Comparison of ENCODE assay signal across 8 mouse cellular contexts in genomic region chr6:51472213-51472612, GRCm38 (mm10). TPM values are rescaled to one million over a fixed set of nuclear protein-coding genes. Genes with fewer than 3 reads are reported as not detected.
A peak's percentile ranks its signal among the peaks of the same experiment; 100 is the strongest.
DNase-seq lines count a peak whose midpoint lies in the region; ATAC-seq and TF ChIP-seq lines count a peak whose summit lies in the region.
"Had no signal": no experiment of that assay in that cellular context is flagged by ENCODE, and none has a peak within 500 bp of the region (broad histone marks: within the 10 kb centered on the region; RNA-seq: fewer than 3 reads in every experiment).

No protein-coding gene starts in this region.

- intact Hi-C loops in left cerebral cortex, postnatal 25 days (cut with DNase I): loop anchor here (5.0 kb wide), 1 partner anchor 385 kb away; no protein-coding TSS in a partner anchor

- H3K9me3 ChIP-seq in megakaryocyte, embryonic 14.5 days: no peaks in the 10 kb centered on the region
- H3K9me3 ChIP-seq in forebrain, embryonic 12.5 days: no peaks in the 10 kb centered on the region
- H3K9me3 ChIP-seq in limb, embryonic 14.5 days (ENCODE audit: control insufficient read depth, low read length): no peaks in the 10 kb centered on the region
- H3K9me3 ChIP-seq in stomach, postnatal 0 days (ENCODE audit: control insufficient read depth, low read length): no peaks in the 10 kb centered on the region

- H3K4me2 ChIP-seq in forebrain, embryonic 12.5 days: peak overlapping the region; percentile 73
- peak overlapping the region; percentile 66 for H3K4me2 ChIP-seq in limb, embryonic 14.5 days (replicated peaks; ENCODE audit: low read depth, low read length, severe bottlenecking)
- peak overlapping the region; percentile 60 for H3K4me2 ChIP-seq in stomach, postnatal 0 days (replicated peaks; ENCODE audit: low read depth)

- peak overlapping the region; percentile 97 for H3K4me3 ChIP-seq in megakaryocyte, embryonic 14.5 days (replicated peaks)
- H3K4me3 ChIP-seq in forebrain, embryonic 12.5 days (replicated peaks): peak overlapping the region; percentile 91
- peak overlapping the region; percentile 99 for H3K4me3 ChIP-seq in limb, embryonic 14.5 days (replicated peaks; ENCODE audit: low read length)
- peak overlapping the region; percentile 99; the same call in 1 of the 2 replicates for H3K4me3 ChIP-seq in stomach, postnatal 0 days (ENCODE audit: low read depth, low read length)

- H3K27ac ChIP-seq in forebrain, embryonic 12.5 days: peak overlapping the region; percentile 47; the same call in 1 of the 2 replicates
- no peak overlapping the region for H3K27ac ChIP-seq in limb, embryonic 14.5 days (replicated peaks; ENCODE audit: low read depth, low read length)
- no peak overlapping the region for H3K27ac ChIP-seq in stomach, postnatal 0 days (replicated peaks)

- peaks cover 51% of the 10 kb centered on the region for H3K36me3 ChIP-seq in megakaryocyte, embryonic 14.5 days (replicated peaks; ENCODE audit: low read length)
- H3K36me3 ChIP-seq in forebrain, embryonic 12.5 days (replicated peaks): peaks cover 46% of the 10 kb centered on the region
- H3K36me3 ChIP-seq in limb, embryonic 14.5 days (ENCODE audit: control insufficient read depth, insufficient read depth, low read length): peaks cover 45% of the 10 kb centered on the region
- H3K36me3 ChIP-seq in stomach, postnatal 0 days (ENCODE audit: control insufficient read depth, insufficient read depth, low read length): no peaks in the 10 kb centered on the region; the same call in 1 of the 2 replicates

- peaks cover 20% of the 10 kb centered on the region for H3K4me1 ChIP-seq in megakaryocyte, embryonic 14.5 days
- H3K4me1 ChIP-seq in forebrain, embryonic 12.5 days: peaks cover 29% of the 10 kb centered on the region
- H3K4me1 ChIP-seq in limb, embryonic 14.5 days (ENCODE audit: control insufficient read depth, insufficient read depth, low read length): peaks cover 14% of the 10 kb centered on the region
- H3K4me1 ChIP-seq in stomach, postnatal 0 days (replicated peaks; ENCODE audit: control insufficient read depth, insufficient read depth): 0 out of 2 replicates have a peak, but pooled peaks cover 2% of the 10 kb centered on the region

- peak overlapping the region; percentile 100 for H3K9ac ChIP-seq in forebrain, embryonic 12.5 days
- H3K9ac ChIP-seq in limb, embryonic 14.5 days (ENCODE audit: low read depth, low read length, severe bottlenecking): peak overlapping the region; percentile 100
- H3K9ac ChIP-seq in stomach, postnatal 0 days (ENCODE audit: low read length): no peak overlapping the region

- no peak for TF ChIP-seq CTCF in stomach, postnatal 0 days (IDR thresholded peaks at IDR 0.05; ENCODE audit: low read depth)

- no peak for ATAC-seq in megakaryocyte, adult 5-6 weeks (ENCODE audit: poor library complexity, severe bottlenecking)
- no peak for ATAC-seq in forebrain, embryonic 12.5 days (ENCODE audit: low FRiP score)
- no peak for ATAC-seq in limb, embryonic 14.5 days (ENCODE audit: low FRiP score, low read depth)
- ATAC-seq in stomach, postnatal 0 days (ENCODE audit: low FRiP score, low TSS enrichment): no peak
- ATAC-seq in frontal cortex, adult (ENCODE audit: low TSS enrichment): no peak

- TF ChIP-seq EP300 in stomach, postnatal 0 days (optimal IDR thresholded peaks at IDR 0.05): no peak

- no peaks in the 10 kb centered on the region for H3K27me3 ChIP-seq in megakaryocyte, embryonic 14.5 days (replicated peaks)
- no peaks in the 10 kb centered on the region for H3K27me3 ChIP-seq in forebrain, embryonic 12.5 days
- no peaks in the 10 kb centered on the region for H3K27me3 ChIP-seq in limb, embryonic 14.5 days (ENCODE audit: control insufficient read depth, insufficient read depth, low read length)
- no peaks in the 10 kb centered on the region for H3K27me3 ChIP-seq in stomach, postnatal 0 days (ENCODE audit: control insufficient read depth, insufficient read depth, low read length)

- DNase-seq in limb, embryonic 14.5 days (ENCODE audit: low spot score): no peak
- no peak for DNase-seq in stomach, postnatal 0 days (ENCODE audit: low spot score)
- no peak for DNase-seq in left cerebral cortex, postnatal 25 days (ENCODE audit: low spot score in 2 of 2)
- DNase-seq: kidney, adult 2 months had no signal

- no peak for TF ChIP-seq POLR2A in limb, embryonic 14.5 days (IDR thresholded peaks at IDR 0.05; ENCODE audit: borderline replicate concordance, extremely low read depth, insufficient read depth, insufficient read length)

- 48% methylated on average over 4 of the region's 4 CpGs for WGBS in forebrain, embryonic 12.5 days
- 41% methylated on average over 4 of the region's 4 CpGs for WGBS in limb, embryonic 14.5 days
- 27% methylated on average over 4 of the region's 4 CpGs for WGBS in stomach, postnatal 0 days

RNA-seq across cellular contexts. Expression of gene Cbx3, which starts 2.1 kb away (rescaled TPM):
- polyA plus RNA-seq in megakaryocyte, embryonic 14.5 days (2012; ENCODE audit: insufficient read depth, low replicate concordance): 13.1 and 22.3 TPM in 2 replicates
- 179 and 190 TPM in 2 replicates for total RNA-seq in megakaryocyte, adult 5-6 weeks (2015)
- 242 and 272 TPM in 2 replicates for total RNA-seq in megakaryocyte, adult 5-6 weeks (2017)
- polyA plus RNA-seq in forebrain, embryonic 12.5 days (2016; fragmentation: Nextera tagmentation; extraction: Ambion mirVana): 719 and 759 TPM in 2 replicates
- polyA plus RNA-seq in limb, embryonic 14.5 days (2012; rRNA removed): 93.6 and 120 TPM in 2 replicates
- 444 and 459 TPM in 2 replicates for polyA plus RNA-seq in limb, embryonic 14.5 days (2014; fragmentation: Nextera tagmentation; extraction: Ambion mirVana)
- polyA plus RNA-seq in stomach, postnatal 0 days (2015; fragmentation: Nextera tagmentation; extraction: Ambion mirVana): 209 and 224 TPM in 2 replicates
- total RNA-seq in left cerebral cortex, postnatal 25 days (2021): 100 to 1,000 TPM; 134 to 138 TPM

RNA-seq across cellular contexts. Expression of gene Hnrnpa2b1, which starts 2.5 kb away (rescaled TPM):
- 101 and 192 TPM in 2 replicates for polyA plus RNA-seq in megakaryocyte, embryonic 14.5 days (2012; ENCODE audit: insufficient read depth, low replicate concordance)
- total RNA-seq in megakaryocyte, adult 5-6 weeks (2015): 1,149 and 1,154 TPM in 2 replicates
- 1,039 and 1,264 TPM in 2 replicates for total RNA-seq in megakaryocyte, adult 5-6 weeks (2017)
- 2,862 and 3,130 TPM in 2 replicates for polyA plus RNA-seq in forebrain, embryonic 12.5 days (2016; fragmentation: Nextera tagmentation; extraction: Ambion mirVana)
- 1,157 and 1,691 TPM in 2 replicates for polyA plus RNA-seq in limb, embryonic 14.5 days (2012; rRNA removed)
- 1,002 and 1,100 TPM in 2 replicates for polyA plus RNA-seq in limb, embryonic 14.5 days (2014; fragmentation: Nextera tagmentation; extraction: Ambion mirVana)
- 525 and 543 TPM in 2 replicates for polyA plus RNA-seq in stomach, postnatal 0 days (2015; fragmentation: Nextera tagmentation; extraction: Ambion mirVana)
- total RNA-seq in left cerebral cortex, postnatal 25 days (2021): 100 to 1,000 TPM; 422 to 444 TPM

RNA-seq across cellular contexts. Expression of gene Nfe2l3, which starts 39.7 kb away (rescaled TPM):
- polyA plus RNA-seq in megakaryocyte, embryonic 14.5 days (2012; ENCODE audit: insufficient read depth, low replicate concordance): not detected in 2 replicates
- total RNA-seq in megakaryocyte, adult 5-6 weeks (2015): 0.11 TPM in 1 of 2 replicates, not detected in the other
- 0.48 TPM in 1 of 2 replicates, not detected in the other for total RNA-seq in megakaryocyte, adult 5-6 weeks (2017)
- polyA plus RNA-seq in forebrain, embryonic 12.5 days (2016; fragmentation: Nextera tagmentation; extraction: Ambion mirVana): 2.2 and 2.3 TPM in 2 replicates
- polyA plus RNA-seq in limb, embryonic 14.5 days (2012; rRNA removed): 2.4 TPM in 2 replicates
- 2.4 and 4.0 TPM in 2 replicates for polyA plus RNA-seq in limb, embryonic 14.5 days (2014; fragmentation: Nextera tagmentation; extraction: Ambion mirVana)
- polyA plus RNA-seq in stomach, postnatal 0 days (2015; fragmentation: Nextera tagmentation; extraction: Ambion mirVana): 19.6 and 20.9 TPM in 2 replicates
- total RNA-seq in left cerebral cortex, postnatal 25 days (2021): 1 to 10 TPM; 1.7 to 2.2 TPM

RNA-seq across cellular contexts. Expression of gene Snx10, which starts 51.5 kb away (rescaled TPM):
- 2.4 TPM in 1 of 2 replicates, not detected in the other for polyA plus RNA-seq in megakaryocyte, embryonic 14.5 days (2012; ENCODE audit: insufficient read depth, low replicate concordance)
- total RNA-seq in megakaryocyte, adult 5-6 weeks (2015): 126 and 133 TPM in 2 replicates
- total RNA-seq in megakaryocyte, adult 5-6 weeks (2017): 114 and 125 TPM in 2 replicates
- polyA plus RNA-seq in forebrain, embryonic 12.5 days (2016; fragmentation: Nextera tagmentation; extraction: Ambion mirVana): 39.8 and 40.2 TPM in 2 replicates
- polyA plus RNA-seq in limb, embryonic 14.5 days (2012; rRNA removed): 4.0 and 5.7 TPM in 2 replicates
- polyA plus RNA-seq in limb, embryonic 14.5 days (2014; fragmentation: Nextera tagmentation; extraction: Ambion mirVana): 11.2 and 13.8 TPM in 2 replicates
- 16.9 and 17.4 TPM in 2 replicates for polyA plus RNA-seq in stomach, postnatal 0 days (2015; fragmentation: Nextera tagmentation; extraction: Ambion mirVana)
- 100 to 1,000 TPM; 108 to 116 TPM for total RNA-seq in left cerebral cortex, postnatal 25 days (2021)
